Mouse (Mus musculus) lung, postnatal 0 days (tissue): ENCODE measurements around the gene Znrd1as. TPM values are rescaled to one million over a fixed set of nuclear protein-coding genes. Genes with fewer than 3 reads are reported as not detected.

ENCODE experiments used
- ATAC-seq: fragments of 200-750 bp; cut with Nextera tagmentation; 2 replicates; pipeline ENCODE4 v1.8.0; 2017; ENCODE audit warnings: moderate library complexity
- DNase-seq: peaks from one replicate; pipeline ENCODE4 v3.0.0-alpha.2; 2016; ENCODE audit warnings: low spot score
- H3K27ac ChIP-seq: fragments of 300-500 bp; sonication (generic); 2 replicates; pipeline ENCODE4 v1.5.1; 2014; ENCODE audit warnings: antibody characterized with exemption, mild to moderate bottlenecking, low read length, mixed read lengths
- H3K27me3 ChIP-seq: fragments of 300-500 bp; sonication (generic); replicated peaks from 2 replicates; pipeline ENCODE4 v1.6.1; 2014; ENCODE audit warnings: low read length, mixed read lengths; ENCODE audit not compliant: insufficient read depth
- H3K36me3 ChIP-seq: fragments of 300-500 bp; sonication (generic); 2 replicates; pipeline ENCODE4 v1.6.1; 2014; ENCODE audit warnings: low read length, mixed read lengths; ENCODE audit not compliant: insufficient read depth
- H3K4me1 ChIP-seq: fragments of 300-500 bp; sonication (generic); 2 replicates; pipeline ENCODE4 v1.6.1; 2014; ENCODE audit warnings: antibody characterized with exemption, low read depth, low read length, mixed read lengths; ENCODE audit not compliant: insufficient read depth
- H3K4me2 ChIP-seq: fragments of 300-500 bp; sonication (generic); replicated peaks from 2 replicates; pipeline ENCODE4 v1.6.1; 2014; ENCODE audit warnings: low read depth, mild to moderate bottlenecking, low read length, moderate library complexity, mixed read lengths
- H3K4me3 ChIP-seq: fragments of 300-500 bp; sonication (generic); 2 replicates; pipeline ENCODE4 v1.5.1; 2014; ENCODE audit warnings: low read depth, low read length
- H3K9ac ChIP-seq: fragments of 300-500 bp; sonication (generic); replicated peaks from 2 replicates; pipeline ENCODE4 v1.6.1; 2014; ENCODE audit warnings: low read depth, mild to moderate bottlenecking
- H3K9me3 ChIP-seq: fragments of 300-500 bp; sonication (generic); 2 replicates; pipeline ENCODE4 v1.6.1; 2016; ENCODE audit warnings: low read length, mixed read lengths
- CTCF ChIP-seq: IDR thresholded peaks from 2 replicates; pipeline ENCODE4 v1.5.1; 2016; ENCODE audit warnings: antibody characterized with exemption, mild to moderate bottlenecking
- EP300 ChIP-seq: IDR thresholded peaks from 2 replicates; pipeline ENCODE4 v1.6.1; 2016; ENCODE audit warnings: antibody characterized with exemption, mild to moderate bottlenecking, control low read depth
- WGBS: fragments of 180-500 bp; shearing (Covaris S2); extraction: QIAGEN DNeasy Blood & Tissue Kit; methylation state at CpG from one replicate; pipeline ENCODE4 v1.1.7; 2014; 5-methylcytosine and 5-hydroxymethylcytosine counted together
- polyA plus RNA-seq: library from polyadenylated mRNA; unstranded; fragments of >200 nt; fragmentation: Nextera tagmentation; extraction: Ambion mirVana; gene quantifications from 2 replicates; pipeline ENCODE4 v1.2.1, GENCODE M21; 2015

The Znrd1as gene
- polyA plus RNA-seq, 1 experiment from 2014 or later, result 5.1 TPM

DNA sequence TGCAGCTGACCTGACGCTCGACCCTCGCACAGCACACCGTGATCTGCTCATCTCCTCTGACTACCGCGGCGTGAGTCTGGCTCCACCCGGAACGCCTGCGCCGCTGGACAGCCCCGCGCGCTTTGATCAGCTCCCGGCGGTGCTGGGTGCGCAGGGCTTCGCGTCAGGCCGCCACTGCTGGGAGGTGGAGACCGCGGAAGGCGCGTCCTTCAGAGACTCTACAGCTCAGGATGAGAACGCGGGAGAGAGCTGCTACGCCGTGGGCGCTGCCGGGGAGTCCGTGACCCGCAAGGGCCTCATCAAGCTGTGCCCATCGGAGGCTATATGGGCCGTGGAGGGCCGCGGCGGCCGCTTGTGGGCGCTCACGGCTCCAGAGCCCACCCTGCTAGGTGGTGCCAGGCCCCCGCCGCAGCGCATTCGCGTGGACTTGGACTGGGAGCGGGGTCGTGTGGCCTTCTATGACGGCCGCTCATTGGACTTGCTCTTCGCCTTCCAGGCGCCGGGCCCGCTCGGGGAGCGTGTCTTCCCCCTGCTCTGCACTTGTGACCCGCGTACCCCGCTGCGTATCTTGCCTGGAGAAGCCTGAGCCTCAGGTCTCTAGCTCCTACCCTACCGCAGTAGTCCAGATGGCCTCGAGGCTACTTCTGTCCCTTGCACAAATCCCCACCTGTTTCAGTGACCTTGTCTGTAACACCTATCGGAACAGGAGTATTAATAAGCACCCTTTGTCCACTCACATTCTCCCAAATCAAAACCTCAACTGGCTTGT is 11.2 kb upstream of the Znrd1as start:
- H3K27ac ChIP-seq, result no peak overlapping the region
- TF ChIP-seq CTCF (peak; percentile 55), EP300 (no peak)
- H3K36me3 ChIP-seq, result no peaks in the 10 kb centered on the region
- DNase-seq (peak; percentile 26), ATAC-seq (no peak)
- H3K4me2 ChIP-seq, result peak overlapping the region; percentile 85
- H3K9me3 ChIP-seq, result no peaks in the 10 kb centered on the region
- H3K4me1 ChIP-seq, result peaks cover 11% of the 10 kb centered on the region; the same call in 1 of the 2 replicates
- 2% methylated on average over 57 of the region's 62 CpGs for WGBS
- H3K27me3 ChIP-seq, result peaks cover 22% of the 10 kb centered on the region; the same call in 1 of the 2 replicates
- H3K4me3 ChIP-seq, result peak overlapping the region; percentile 42
- H3K9ac ChIP-seq, result peak overlapping the region; percentile 32; the same call in 1 of the 2 replicates

DNA sequence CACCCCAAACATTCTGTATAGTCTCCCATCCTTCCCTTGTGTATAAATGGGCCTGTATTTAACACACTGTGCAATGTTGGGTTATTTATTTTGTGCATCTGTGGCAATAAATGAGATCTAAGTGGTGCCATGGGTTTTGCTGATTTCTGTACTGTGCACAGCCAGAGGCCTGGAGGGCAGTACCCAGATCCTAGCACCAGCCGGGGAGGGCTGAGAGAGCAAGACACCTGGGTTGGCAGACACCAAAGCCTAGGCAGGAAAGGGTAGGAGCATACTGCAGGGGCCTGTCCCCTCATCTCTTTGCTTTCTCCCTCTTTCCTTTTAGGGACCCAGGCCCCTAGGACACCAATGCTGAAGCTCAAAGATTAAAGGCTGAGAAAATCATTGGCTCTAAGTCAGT is 10.1 kb upstream of the Znrd1as start:
- Histone ChIP-seq H3K27me3 (peaks cover 15% of the 10 kb centered on the region; the same call in 1 of the 2 replicates), H3K4me1 (peaks cover 11% of the 10 kb centered on the region; the same call in 1 of the 2 replicates), H3K4me2 (no peak overlapping the region), H3K9ac (no peak overlapping the region), H3K27ac (no peak overlapping the region), H3K9me3 (no peaks in the 10 kb centered on the region), H3K4me3 (no peak overlapping the region), H3K36me3 (no peaks in the 10 kb centered on the region)
- no peak for TF ChIP-seq EP300
- TF ChIP-seq CTCF, result no peak
- no peak for DNase-seq
- no peak for ATAC-seq
- 73% methylated on average over 1 of the region's 1 CpGs for WGBS

- Histone ChIP-seq H3K9me3 (no peaks in the 10 kb centered on the region), H3K27me3 (peaks cover 10% of the 10 kb centered on the region; the same call in 1 of the 2 replicates), H3K9ac (no peak overlapping the region), H3K36me3 (no peaks in the 10 kb centered on the region), H3K4me2 (no peak overlapping the region), H3K4me1 (peaks cover 11% of the 10 kb centered on the region; the same call in 1 of the 2 replicates), H3K27ac (no peak overlapping the region), H3K4me3 (no peak overlapping the region)
- WGBS, result 89% methylated on average over 8 of the region's 8 CpGs
- no peak for ATAC-seq
- no peak for DNase-seq
- TF ChIP-seq CTCF (no peak), EP300 (no peak)
Observed at GRCm38 (mm10) chr17:36949265-36949664, 9.1 kb upstream of the Znrd1as start.

DNA sequence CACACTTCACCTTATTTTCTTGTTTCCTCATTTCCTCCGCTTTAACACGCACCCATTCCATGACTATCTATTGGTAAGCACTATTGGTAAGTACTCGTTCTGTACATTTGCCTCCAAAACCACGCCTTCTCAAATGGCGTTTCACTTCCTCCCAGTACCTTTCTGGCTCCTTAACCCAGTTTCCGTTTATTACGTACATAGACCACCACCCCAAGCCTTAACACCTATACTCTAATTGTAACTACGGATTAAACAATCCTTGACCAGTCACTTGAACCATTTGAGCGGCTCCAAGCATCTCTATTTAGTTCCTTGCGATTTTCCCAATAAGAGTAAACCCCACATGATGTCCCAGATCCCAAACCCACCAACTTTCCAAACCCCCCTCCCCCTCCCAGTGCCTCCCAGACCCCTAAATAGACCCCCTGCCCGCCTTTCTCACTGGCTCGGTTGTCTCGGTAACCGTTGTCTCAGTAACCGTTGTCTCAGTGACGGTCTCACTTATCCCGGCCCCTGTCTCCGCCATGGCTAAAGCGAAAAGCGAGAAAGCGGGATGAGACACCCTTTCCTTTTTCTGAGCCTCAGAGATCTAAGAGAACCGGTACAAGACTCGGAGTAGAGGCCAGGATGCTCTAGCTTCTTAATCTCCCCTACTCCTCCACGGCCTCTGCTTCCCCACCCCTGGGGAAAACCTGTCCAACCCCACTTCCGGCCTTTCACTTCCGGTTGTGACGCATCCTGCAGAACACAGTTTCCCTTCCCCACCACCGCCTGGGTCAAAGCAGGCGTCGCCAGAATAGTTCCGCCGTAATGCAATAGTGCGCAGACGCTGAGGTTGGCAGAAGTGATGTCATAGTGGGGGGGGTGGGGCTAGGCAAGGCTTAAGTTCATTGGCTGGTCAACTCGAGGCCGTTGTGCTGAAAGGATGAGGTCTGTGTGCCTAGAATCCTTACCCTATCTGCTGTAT is 7.1 kb upstream of the Znrd1as start, which contains the start of gene Ppp1r11:
Gene Ppp1r11, minus strand, starts transcription at position 761 of the 967 bp plus-strand sequence.
- WGBS, result 2% methylated on average over 36 of the region's 36 CpGs
- no peaks in the 10 kb centered on the region for H3K27me3 ChIP-seq
- DNase-seq, result peak; percentile 99
- H3K27ac ChIP-seq, result peak within 1 kb of the TSS; percentile 84
- no peak for TF ChIP-seq CTCF
- peak; percentile 68; the same call in 1 of the 2 replicates for TF ChIP-seq EP300
- peak; percentile 98 for ATAC-seq
- H3K4me1 ChIP-seq, result peaks cover 11% of the 10 kb centered on the region; the same call in 1 of the 2 replicates
- H3K4me2 ChIP-seq, result peak within 1 kb of the TSS; percentile 58
- H3K9ac ChIP-seq, result peak within 1 kb of the TSS; percentile 73
- H3K4me3 ChIP-seq, result peak within 1 kb of the TSS; percentile 65
- H3K9me3 ChIP-seq, result no peaks in the 10 kb centered on the region
- H3K36me3 ChIP-seq, result 0 out of 2 replicates have a peak, but pooled peaks cover 7% of the 10 kb centered on the region

DNA sequence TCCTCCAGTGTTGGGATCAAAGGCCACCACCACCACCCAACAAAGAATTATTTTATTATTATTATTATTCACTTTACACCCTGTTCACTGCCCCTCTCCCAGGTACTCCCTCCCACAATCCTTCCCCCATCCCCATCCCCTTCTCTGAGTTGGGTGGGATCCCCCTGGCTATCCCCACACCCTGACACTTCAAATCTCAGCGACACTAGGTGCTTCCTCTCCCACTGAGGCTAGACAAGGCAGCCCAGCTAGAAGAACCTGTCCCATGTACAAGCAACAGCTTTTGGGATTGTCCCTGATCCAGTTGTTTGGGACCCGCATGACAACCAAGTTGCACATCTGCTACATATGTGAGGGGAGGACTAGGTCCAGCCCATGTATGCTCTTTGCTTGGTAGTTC is 5.8 kb upstream of the Znrd1as start:
- Histone ChIP-seq H3K4me1 (peaks cover 8% of the 10 kb centered on the region; the same call in 1 of the 2 replicates), H3K9ac (no peak overlapping the region), H3K36me3 (0 out of 2 replicates have a peak, but pooled peaks cover 7% of the 10 kb centered on the region), H3K27me3 (no peaks in the 10 kb centered on the region), H3K4me2 (no peak overlapping the region), H3K27ac (no peak overlapping the region), H3K9me3 (no peaks in the 10 kb centered on the region), H3K4me3 (no peak overlapping the region)
- ATAC-seq (no peak), DNase-seq (no peak)
- 88% methylated on average over 2 of the region's 2 CpGs for WGBS
- no peak for TF ChIP-seq CTCF
- no peak for TF ChIP-seq EP300
